Mouse (Mus musculus): Measurements from ENCODE around the gene Mybpc2. TPM values are rescaled to one million over a fixed set of nuclear protein-coding genes. Genes with fewer than 3 reads are reported as not detected.
A peak's percentile ranks its signal among the peaks of the same experiment; 100 is the strongest.

Mybpc2 gene
- polyA plus RNA-seq (2016; fragmentation: Nextera tagmentation; extraction: Ambion mirVana) = 0.06 TPM in 2 replicates

- Histone ChIP-seq H3K4me1 (peaks cover 8% of the 10 kb centered on the region; the same call in 1 of the 2 replicates), H3K9me3 (no peaks in the 10 kb centered on the region), H3K27ac (no peak within 1 kb of the TSS), H3K27me3 (peaks cover 85% of the 10 kb centered on the region), H3K9ac (peak within 1 kb of the TSS; percentile 40), H3K36me3 (no peaks in the 10 kb centered on the region), H3K4me2 (replicated peaks) (peak within 1 kb of the TSS; percentile 21; the same call in 1 of the 2 replicates), H3K4me3 (no peak within 1 kb of the TSS)
- ATAC-seq (ENCODE audit: insufficient number of reproducible peaks, insufficient read depth, low FRiP score, low TSS enrichment) = no peak
- WGBS = 25% methylated on average over 12 of the region's 12 CpGs
Observed at GRCm38 (mm10) chr7:44524502-44524901, at the start of gene Mybpc2. Gene Mybpc2 (minus strand): TSS chr7:44524656.

GRCm38 (mm10) chr7:44572956-44573484 lies 48.6 kb upstream of the Mybpc2 start:
- WGBS = 70% methylated on average over 5 of the region's 5 CpGs
- no peaks in the 10 kb centered on the region for H3K36me3 ChIP-seq
- no peak overlapping the region for H3K4me3 ChIP-seq
- H3K9ac ChIP-seq = no peak overlapping the region
- no peaks in the 10 kb centered on the region for H3K27me3 ChIP-seq
- no peaks in the 10 kb centered on the region for H3K4me1 ChIP-seq
- no peak for ATAC-seq (ENCODE audit: insufficient number of reproducible peaks, insufficient read depth, low FRiP score, low TSS enrichment)
- no peak overlapping the region for H3K27ac ChIP-seq
- no peaks in the 10 kb centered on the region for H3K9me3 ChIP-seq
- H3K4me2 ChIP-seq (replicated peaks) = no peak overlapping the region

DNA sequence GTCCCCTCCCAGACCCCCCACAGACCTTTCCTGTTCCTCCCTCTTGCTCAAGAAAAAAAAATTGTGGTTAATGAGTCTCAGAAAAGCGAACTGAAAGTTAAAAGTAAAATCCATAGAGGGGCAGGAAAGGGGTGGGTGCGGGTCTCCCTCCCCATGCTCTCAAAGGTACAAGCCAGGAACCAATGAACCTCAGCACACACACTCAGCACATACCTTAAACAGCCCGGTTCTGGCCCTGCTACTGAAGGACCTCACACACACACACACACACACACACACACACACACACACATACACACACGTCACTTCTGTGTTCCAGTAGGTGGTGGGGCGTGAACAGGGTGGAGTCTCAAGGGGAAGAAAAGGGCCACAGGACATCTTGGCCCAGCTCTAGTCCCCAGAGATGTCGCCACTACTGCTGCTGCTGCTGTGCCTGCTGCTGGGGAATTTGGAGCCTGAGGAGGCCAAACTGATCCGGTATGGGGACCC lies 47.8 kb upstream of the Mybpc2 start, which contains the start of gene Napsa:
Gene Napsa, plus strand, starts transcription at position 168 of the 489 bp plus-strand sequence.
- Histone ChIP-seq H3K4me2 (replicated peaks) (no peak within 1 kb of the TSS), H3K36me3 (no peaks in the 10 kb centered on the region)

GRCm38 (mm10) chr7:44571811-44572210 lies 47.4 kb upstream of the Mybpc2 start:
- no peaks in the 10 kb centered on the region for H3K36me3 ChIP-seq
- H3K9ac ChIP-seq = no peak overlapping the region
- H3K4me1 ChIP-seq = no peaks in the 10 kb centered on the region
- no peak overlapping the region for H3K4me3 ChIP-seq
- WGBS = 31% methylated on average over 4 of the region's 4 CpGs
- no peak for ATAC-seq (ENCODE audit: insufficient number of reproducible peaks, insufficient read depth, low FRiP score, low TSS enrichment)
- no peaks in the 10 kb centered on the region for H3K9me3 ChIP-seq
- no peaks in the 10 kb centered on the region for H3K27me3 ChIP-seq
- no peak overlapping the region for H3K27ac ChIP-seq
- no peak overlapping the region for H3K4me2 ChIP-seq (replicated peaks)

More for the DNA sequence above, 47.8 kb upstream of the Mybpc2 start, which contains the start of gene Napsa:
- no peak within 1 kb of the TSS for H3K9ac ChIP-seq
- no peaks in the 10 kb centered on the region for H3K9me3 ChIP-seq
- no peaks in the 10 kb centered on the region for H3K27me3 ChIP-seq
- H3K4me1 ChIP-seq = no peaks in the 10 kb centered on the region
- H3K27ac ChIP-seq = no peak within 1 kb of the TSS
- ATAC-seq (ENCODE audit: insufficient number of reproducible peaks, insufficient read depth, low FRiP score, low TSS enrichment) = no peak
- WGBS = 31% methylated on average over 7 of the region's 7 CpGs
- no peak within 1 kb of the TSS for H3K4me3 ChIP-seq

DNA sequence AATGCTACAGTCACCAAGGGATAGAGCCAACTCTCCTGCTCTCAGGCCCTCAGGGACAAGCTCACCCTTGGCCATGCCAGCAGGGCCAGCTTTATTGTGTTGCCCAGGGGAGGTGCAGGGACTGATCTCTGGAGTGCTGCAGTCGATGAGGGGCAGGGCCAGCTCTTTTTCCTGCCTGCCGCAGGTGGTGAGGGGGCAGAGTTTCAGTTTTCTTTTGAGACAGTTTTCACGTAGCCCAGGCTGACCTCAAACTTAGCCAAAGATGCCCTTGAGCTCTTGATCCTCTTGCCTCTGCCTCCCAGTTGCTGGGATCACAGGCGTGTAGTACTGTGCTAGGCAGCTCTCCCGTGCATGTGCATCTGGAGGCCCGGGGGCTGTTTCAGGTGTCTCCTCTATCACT lies 46.5 kb upstream of the Mybpc2 start:
- no peak overlapping the region for H3K4me2 ChIP-seq (replicated peaks)
- no peaks in the 10 kb centered on the region for H3K9me3 ChIP-seq
- 81% methylated on average over 6 of the region's 6 CpGs for WGBS
- H3K27ac ChIP-seq = no peak overlapping the region
- no peak overlapping the region for H3K4me3 ChIP-seq
- H3K9ac ChIP-seq = no peak overlapping the region
- H3K36me3 ChIP-seq = no peaks in the 10 kb centered on the region
- H3K27me3 ChIP-seq = no peaks in the 10 kb centered on the region
- ATAC-seq (ENCODE audit: insufficient number of reproducible peaks, insufficient read depth, low FRiP score, low TSS enrichment) = no peak
- H3K4me1 ChIP-seq = no peaks in the 10 kb centered on the region

DNA sequence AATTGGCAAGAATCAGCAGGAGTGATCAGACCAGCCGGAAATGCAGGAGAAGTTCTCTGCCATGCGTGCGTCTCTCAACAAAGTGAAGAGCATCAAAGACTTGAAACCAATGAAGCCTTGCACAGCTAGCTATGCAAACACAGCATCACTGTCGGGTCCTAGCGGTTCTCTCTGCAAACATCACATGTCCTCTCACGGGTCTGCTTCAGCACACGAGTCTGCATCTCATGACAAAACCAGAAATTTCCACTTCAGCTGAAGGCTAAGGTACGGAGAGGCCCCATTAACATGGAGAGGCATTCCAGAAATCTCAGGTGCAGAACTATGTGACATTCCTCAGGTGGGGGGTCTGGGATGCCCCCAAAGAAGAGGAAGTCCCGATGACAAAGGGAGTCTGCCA lies 44.3 kb upstream of the Mybpc2 start:
- H3K4me2 ChIP-seq (replicated peaks) = no peak overlapping the region
- H3K9ac ChIP-seq = no peak overlapping the region
- H3K4me1 ChIP-seq = no peaks in the 10 kb centered on the region
- H3K4me3 ChIP-seq = no peak overlapping the region
- no peak for ATAC-seq (ENCODE audit: insufficient number of reproducible peaks, insufficient read depth, low FRiP score, low TSS enrichment)
- 71% methylated on average over 9 of the region's 9 CpGs for WGBS
- no peaks in the 10 kb centered on the region for H3K27me3 ChIP-seq
- no peak overlapping the region for H3K27ac ChIP-seq
- no peaks in the 10 kb centered on the region for H3K9me3 ChIP-seq
- no peaks in the 10 kb centered on the region for H3K36me3 ChIP-seq

DNA sequence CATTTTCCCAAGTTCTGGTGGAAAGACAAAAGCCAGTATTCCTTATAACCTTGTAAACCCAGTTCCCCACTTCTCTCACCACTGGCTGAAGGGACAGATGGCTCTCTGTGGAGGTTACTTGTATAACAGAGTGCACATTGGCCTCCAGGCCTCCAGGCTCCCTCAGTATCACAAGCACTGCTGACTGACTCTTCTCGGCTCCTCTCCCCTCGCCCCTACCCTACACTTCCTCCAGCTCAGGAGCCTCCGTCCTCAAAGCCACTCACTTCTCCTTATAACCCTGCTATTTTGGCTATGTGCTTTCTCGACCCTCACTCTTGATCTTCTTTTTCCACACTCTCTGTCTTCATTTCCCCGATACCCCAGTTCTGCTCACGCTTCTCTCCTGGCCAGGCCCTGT lies 41.0 kb upstream of the Mybpc2 start:
- H3K9me3 ChIP-seq = no peaks in the 10 kb centered on the region
- no peak for ATAC-seq (ENCODE audit: insufficient number of reproducible peaks, insufficient read depth, low FRiP score, low TSS enrichment)
- 75% methylated on average over 6 of the region's 6 CpGs for WGBS
- H3K27ac ChIP-seq = no peak overlapping the region
- no peak overlapping the region for H3K4me2 ChIP-seq (replicated peaks)
- no peaks in the 10 kb centered on the region for H3K36me3 ChIP-seq
- no peak overlapping the region for H3K4me3 ChIP-seq
- H3K4me1 ChIP-seq = no peaks in the 10 kb centered on the region
- no peaks in the 10 kb centered on the region for H3K27me3 ChIP-seq
- no peak overlapping the region for H3K9ac ChIP-seq

GRCm38 (mm10) chr7:44564486-44564885 lies 40.0 kb upstream of the Mybpc2 start:
- no peak for ATAC-seq (ENCODE audit: insufficient number of reproducible peaks, insufficient read depth, low FRiP score, low TSS enrichment)
- no peak overlapping the region for H3K4me3 ChIP-seq
- H3K4me2 ChIP-seq (replicated peaks) = no peak overlapping the region
- H3K27me3 ChIP-seq = no peaks in the 10 kb centered on the region
- H3K27ac ChIP-seq = no peak overlapping the region
- no peaks in the 10 kb centered on the region for H3K9me3 ChIP-seq
- H3K9ac ChIP-seq = no peak overlapping the region
- WGBS = 82% methylated on average over 10 of the region's 10 CpGs
- no peaks in the 10 kb centered on the region for H3K4me1 ChIP-seq
- no peaks in the 10 kb centered on the region for H3K36me3 ChIP-seq

GRCm38 (mm10) chr7:44563284-44563683 lies 38.8 kb upstream of the Mybpc2 start:
- WGBS = 49% methylated on average over 8 of the region's 8 CpGs
- Histone ChIP-seq H3K27ac (no peak overlapping the region), H3K4me1 (no peaks in the 10 kb centered on the region), H3K9ac (no peak overlapping the region), H3K36me3 (no peaks in the 10 kb centered on the region), H3K9me3 (no peaks in the 10 kb centered on the region), H3K4me2 (replicated peaks) (no peak overlapping the region), H3K27me3 (no peaks in the 10 kb centered on the region), H3K4me3 (no peak overlapping the region)
- ATAC-seq (ENCODE audit: insufficient number of reproducible peaks, insufficient read depth, low FRiP score, low TSS enrichment) = no peak

DNA sequence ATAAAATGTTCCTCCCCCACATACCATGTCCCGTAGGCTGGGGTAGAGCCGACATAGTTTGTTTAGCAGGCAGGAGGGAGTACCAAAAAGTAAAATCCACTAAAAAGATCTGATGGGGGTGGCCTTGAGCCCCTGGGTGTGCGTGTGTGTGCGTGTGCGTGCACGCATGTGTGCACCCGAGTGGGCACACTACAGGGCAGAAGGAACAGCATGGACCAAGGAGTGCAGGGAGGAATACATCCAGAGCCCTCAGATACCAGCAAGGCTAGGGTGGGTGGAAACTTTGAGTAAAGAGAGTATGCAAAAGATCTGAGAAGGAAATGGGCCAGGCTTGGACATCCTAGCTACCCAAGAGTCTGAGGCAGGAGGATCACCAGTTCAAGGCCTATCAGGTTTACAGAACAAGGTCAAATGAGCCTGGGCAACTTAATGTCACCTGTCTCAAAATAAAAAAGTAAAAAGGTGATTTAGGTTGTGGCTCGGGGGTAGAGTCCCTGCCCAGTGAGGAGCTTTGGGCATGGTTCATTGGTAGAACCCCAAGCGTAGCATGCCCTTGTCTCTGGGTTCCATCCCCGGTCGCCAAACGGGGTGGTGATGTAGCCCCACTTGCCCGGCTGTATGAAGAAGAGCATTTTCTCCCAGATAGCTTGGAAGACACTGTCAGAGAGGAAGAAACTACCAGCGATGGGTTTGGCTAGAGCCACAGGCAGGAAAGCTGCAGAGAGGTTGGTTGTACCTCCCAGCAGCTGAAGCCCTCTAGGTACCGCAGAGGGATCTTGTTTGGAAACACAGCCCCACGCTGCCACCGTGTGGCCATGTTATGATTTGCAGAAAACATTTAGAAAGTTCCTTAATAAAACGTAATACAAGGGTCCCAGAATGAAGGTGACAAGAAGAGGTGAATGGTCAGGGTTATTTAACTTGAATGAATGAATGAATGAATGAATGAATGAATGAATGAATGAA lies 36.3 kb upstream of the Mybpc2 start:
- Histone ChIP-seq H3K36me3 (no peaks in the 10 kb centered on the region), H3K27me3 (no peaks in the 10 kb centered on the region), H3K27ac (no peak overlapping the region), H3K9ac (no peak overlapping the region), H3K4me2 (replicated peaks) (no peak overlapping the region), H3K4me3 (no peak overlapping the region), H3K4me1 (no peaks in the 10 kb centered on the region), H3K9me3 (no peaks in the 10 kb centered on the region)
- WGBS = 52% methylated on average over 18 of the region's 18 CpGs
- ATAC-seq (ENCODE audit: insufficient number of reproducible peaks, insufficient read depth, low FRiP score, low TSS enrichment) = no peak

- Histone ChIP-seq H3K4me1 (peaks cover 6% of the 10 kb centered on the region), H3K4me3 (no peak overlapping the region), H3K4me2 (replicated peaks) (no peak overlapping the region), H3K27ac (no peak overlapping the region), H3K27me3 (no peaks in the 10 kb centered on the region), H3K9me3 (no peaks in the 10 kb centered on the region), H3K36me3 (no peaks in the 10 kb centered on the region), H3K9ac (no peak overlapping the region; the same call in 1 of the 2 replicates)
- 70% methylated on average over 2 of the region's 2 CpGs for WGBS
- ATAC-seq (ENCODE audit: insufficient number of reproducible peaks, insufficient read depth, low FRiP score, low TSS enrichment) = no peak
Observed at GRCm38 (mm10) chr7:44557629-44558028, 33.2 kb upstream of the Mybpc2 start.

DNA sequence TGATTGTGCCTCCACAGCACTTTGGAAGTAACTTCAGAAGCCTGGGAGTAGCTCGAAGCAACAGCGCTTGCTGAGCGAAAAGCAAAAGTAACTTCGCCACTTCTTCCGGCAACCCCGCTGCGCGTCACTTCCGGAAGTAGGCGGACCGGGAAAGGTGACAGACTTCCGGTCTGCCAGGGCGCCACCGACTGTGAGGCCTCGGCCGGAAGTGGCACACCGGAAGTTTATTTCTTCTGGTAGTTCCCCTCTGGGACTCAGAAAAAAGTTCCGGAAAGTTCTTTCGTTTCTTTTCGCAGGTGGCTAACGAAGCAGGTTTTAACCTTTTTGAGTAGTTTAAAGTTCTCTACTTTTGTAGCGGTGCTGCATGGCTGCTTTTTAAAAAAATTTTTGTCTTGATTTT lies 29.4 kb upstream of the Mybpc2 start, which contains the start of gene Nr1h2:
Gene Nr1h2, minus strand, starts transcription at position 126 of the 400 bp plus-strand sequence.
- Histone ChIP-seq H3K4me1 (peaks cover 9% of the 10 kb centered on the region), H3K9ac (peak within 1 kb of the TSS; percentile 48), H3K36me3 (peaks cover 28% of the 10 kb centered on the region), H3K4me3 (peak within 1 kb of the TSS; percentile 74), H3K27ac (peak within 1 kb of the TSS; percentile 96), H3K27me3 (no peaks in the 10 kb centered on the region), H3K9me3 (no peaks in the 10 kb centered on the region), H3K4me2 (replicated peaks) (peak within 1 kb of the TSS; percentile 47)
- under 1% methylated on average over 22 of the region's 22 CpGs for WGBS
- peak; percentile 54 for ATAC-seq (ENCODE audit: insufficient number of reproducible peaks, insufficient read depth, low FRiP score, low TSS enrichment)

Data from embryonic facial prominence, embryonic 12.5 days (tissue).